8 mouse cellular contexts compared by ENCODE assay signal in the genomic region with DNA sequence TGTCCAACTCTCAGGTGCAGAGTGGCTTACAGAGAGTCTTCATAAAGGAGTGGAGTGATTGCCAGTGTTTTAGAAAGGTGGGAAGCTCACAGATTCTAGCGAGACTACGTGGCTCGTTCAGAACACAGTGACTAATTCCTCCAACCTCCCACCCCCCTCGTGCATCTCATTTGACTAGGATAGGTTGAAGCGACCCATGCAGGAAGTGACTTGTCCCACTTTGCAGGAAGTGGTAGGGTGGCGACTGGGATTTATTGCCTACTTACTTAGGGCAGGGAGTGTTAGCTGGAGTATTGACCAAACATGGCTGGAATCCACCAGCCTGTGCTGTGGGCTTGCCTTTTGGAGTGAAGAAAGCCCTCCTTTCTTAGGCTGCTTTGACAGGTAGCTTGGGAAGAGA. TPM values are rescaled to one million over a fixed set of nuclear protein-coding genes. Genes with fewer than 3 reads are reported as not detected.
DNase-seq lines count a peak whose midpoint lies in the region; ATAC-seq lines count a peak whose summit lies in the region.

No protein-coding gene starts in this region.

- no peak overlapping the region for H3K4me3 ChIP-seq in kidney, embryonic 15.5 days (replicated peaks)
- no peak overlapping the region for H3K4me3 ChIP-seq in midbrain, embryonic 14.5 days (replicated peaks; ENCODE audit: low read depth, low read length)

- no peak overlapping the region for H3K9ac ChIP-seq in kidney, embryonic 15.5 days
- 0 out of 2 replicates have a peak overlapping the region, but pooled peaks have one; percentile 20 for H3K9ac ChIP-seq in midbrain, embryonic 14.5 days (replicated peaks; ENCODE audit: low read length)

- 0 out of 2 replicates have a peak overlapping the region, but pooled peaks have one; percentile 30 for H3K27ac ChIP-seq in kidney, embryonic 15.5 days
- H3K27ac ChIP-seq in midbrain, embryonic 14.5 days (replicated peaks; ENCODE audit: low read depth, low read length), result no peak overlapping the region

- H3K36me3 ChIP-seq in kidney, embryonic 15.5 days, result no peaks in the 10 kb centered on the region
- no peaks in the 10 kb centered on the region for H3K36me3 ChIP-seq in midbrain, embryonic 14.5 days (ENCODE audit: control insufficient read depth, insufficient read depth, low read length)

- no peaks in the 10 kb centered on the region for H3K9me3 ChIP-seq in kidney, embryonic 15.5 days (replicated peaks)
- H3K9me3 ChIP-seq in midbrain, embryonic 14.5 days (ENCODE audit: control insufficient read depth, low read length), result no peaks in the 10 kb centered on the region

- H3K4me1 ChIP-seq in kidney, embryonic 15.5 days, result peaks cover 35% of the 10 kb centered on the region
- H3K4me1 ChIP-seq in midbrain, embryonic 14.5 days (ENCODE audit: control insufficient read depth, insufficient read depth, low read length), result peaks cover 26% of the 10 kb centered on the region

- DNase-seq in frontal cortex, postnatal 25 days (ENCODE audit: low spot score in 2 of 2), result no peak
- peak; percentile 66 for DNase-seq in 3134 (ENCODE audit: extremely low read depth, insufficient read length, low spot score)
- DNase-seq in adrenal gland, postnatal 14 days, result peak; percentile 85
- DNase-seq in midbrain, embryonic 14.5 days, result no peak
- DNase-seq in gastrocnemius, postnatal 25 days, result no peak
- DNase-seq in cerebellum, postnatal 36 days, result no peak

- ATAC-seq in frontal cortex, adult (ENCODE audit: low TSS enrichment), result peak; percentile 28; the same call in 1 of the 2 replicates
- no peak; the same call in 1 of the 2 replicates for ATAC-seq in kidney, embryonic 15.5 days (replicated peaks; ENCODE audit: low FRiP score)
- ATAC-seq in midbrain, embryonic 14.5 days (ENCODE audit: low FRiP score, low TSS enrichment), result no peak

- H3K4me2 ChIP-seq in kidney, embryonic 15.5 days, result peak overlapping the region; percentile 91
- peak overlapping the region; percentile 73 for H3K4me2 ChIP-seq in midbrain, embryonic 14.5 days (ENCODE audit: low read length)

- 22% methylated on average over 6 of the region's 6 CpGs for WGBS in kidney, embryonic 15.5 days
- 72% methylated on average over 6 of the region's 6 CpGs for WGBS in midbrain, embryonic 14.5 days

- H3K27me3 ChIP-seq in kidney, embryonic 15.5 days, result no peaks in the 10 kb centered on the region
- H3K27me3 ChIP-seq in midbrain, embryonic 14.5 days (ENCODE audit: control insufficient read depth, insufficient read depth, low read length), result no peaks in the 10 kb centered on the region

RNA-seq across cellular contexts. Expression of gene Plekhb2, which starts 1.8 kb away (rescaled TPM):
- 84.8 and 96.7 TPM in 2 replicates for total RNA-seq in adrenal gland, postnatal 14 days (2021)
- 34.2 and 37.8 TPM in 2 replicates for polyA plus RNA-seq in kidney, embryonic 15.5 days (2015; fragmentation: Nextera tagmentation; extraction: Ambion mirVana)
- polyA plus RNA-seq in midbrain, embryonic 14.5 days (2014; fragmentation: Nextera tagmentation; extraction: Ambion mirVana), result 61.8 and 67.2 TPM in 2 replicates
- total RNA-seq in gastrocnemius, postnatal 25 days (2021), result 10 to 100 TPM; 37.8 to 39.2 TPM

RNA-seq across cellular contexts. Expression of gene Fam168b, which starts 8.7 kb away (rescaled TPM):
- total RNA-seq in adrenal gland, postnatal 14 days (2021), result 131 and 133 TPM in 2 replicates
- polyA plus RNA-seq in kidney, embryonic 15.5 days (2015; fragmentation: Nextera tagmentation; extraction: Ambion mirVana), result 71.4 and 78.4 TPM in 2 replicates
- polyA plus RNA-seq in midbrain, embryonic 14.5 days (2014; fragmentation: Nextera tagmentation; extraction: Ambion mirVana), result 116 and 131 TPM in 2 replicates
- total RNA-seq in gastrocnemius, postnatal 25 days (2021), result 10 to 100 TPM; 26.3 to 27.2 TPM

Comparison
In these comparisons a context has a peak if more than half of its experiments do, and no peak if none do; other contexts are left out.
1. DNase-seq: peak in 3134 (single experiment) and adrenal gland, postnatal 14 days (single experiment); none in frontal cortex, postnatal 25 days (0 of 2), midbrain, embryonic 14.5 days (single experiment), gastrocnemius, postnatal 25 days (single experiment) and cerebellum, postnatal 36 days (0 of 2).